Mouse (Mus musculus): ENCODE results near the gene Nav1.

DNA sequence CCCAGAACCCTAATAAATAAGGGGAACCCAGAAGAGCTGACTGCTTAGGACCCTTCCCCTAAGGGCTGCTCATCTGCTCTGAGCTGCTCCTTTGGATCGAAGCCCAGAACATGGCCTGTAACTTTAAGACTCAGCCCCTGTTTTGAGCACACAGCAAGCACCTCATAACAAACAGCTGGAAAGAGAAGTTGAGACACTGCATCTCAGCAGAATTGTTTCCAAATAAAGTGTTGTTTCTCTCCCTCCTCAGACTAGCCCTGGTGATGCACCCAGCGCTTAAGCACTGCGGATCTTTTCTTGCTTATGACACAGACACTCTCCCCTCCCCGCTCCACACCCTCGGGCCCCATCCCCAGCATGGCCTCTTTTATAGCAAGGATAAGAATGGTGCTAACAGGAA is 22.8 kb upstream of the Nav1 start:
- TF ChIP-seq POLR2A (IDR thresholded peaks at IDR 0.05; ENCODE audit: insufficient read length, low read depth) (no peak), MYOG (IDR thresholded peaks at IDR 0.05; ENCODE audit: control insufficient read depth in 1 of 3, insufficient read depth in 1 of 3, insufficient read length in 2 of 3, low read depth in 2 of 3) (no peak), MYOD1 (IDR thresholded peaks at IDR 0.05; ENCODE audit: control insufficient read depth in 1 of 3, insufficient read length in 2 of 3, low read depth in 2 of 3) (no peak)
